Mouse (Mus musculus): ENCODE results near the gene Cry2.

Gene Cry2

DNA sequence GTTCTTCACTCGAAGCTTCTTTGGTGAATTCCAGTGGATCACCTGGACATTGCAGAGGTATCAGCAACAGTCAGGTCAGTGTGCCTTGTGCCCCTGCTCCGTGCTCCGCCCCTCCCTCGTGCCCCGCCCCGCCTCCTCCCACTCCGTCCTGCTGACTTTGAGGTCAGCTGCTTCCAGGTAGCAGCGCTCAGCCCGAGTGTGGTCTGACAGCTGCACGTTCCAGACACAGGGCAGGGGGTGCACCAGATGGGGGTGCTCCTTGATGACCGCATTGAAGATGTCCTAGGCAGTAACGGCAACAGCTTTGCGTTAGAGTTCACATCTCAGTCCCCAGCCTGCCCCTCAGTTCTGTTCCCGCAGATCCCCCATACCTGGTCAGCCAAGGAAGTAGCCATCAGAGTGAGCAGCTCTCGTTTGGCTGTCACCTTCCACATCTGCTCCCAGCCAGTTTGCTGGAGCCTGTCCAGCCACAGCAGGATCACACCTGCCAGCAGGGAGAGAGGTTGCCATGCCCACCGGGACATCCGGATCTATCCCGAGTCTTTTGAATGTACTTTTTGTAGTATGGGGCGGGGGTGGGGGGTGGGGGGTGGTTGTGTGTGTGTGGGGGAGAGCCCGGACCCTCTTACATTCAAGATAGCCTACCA lies 66.3 kb downstream of the Cry2 start:
- DNase-seq (ENCODE audit: low spot score), result no peak

DNA sequence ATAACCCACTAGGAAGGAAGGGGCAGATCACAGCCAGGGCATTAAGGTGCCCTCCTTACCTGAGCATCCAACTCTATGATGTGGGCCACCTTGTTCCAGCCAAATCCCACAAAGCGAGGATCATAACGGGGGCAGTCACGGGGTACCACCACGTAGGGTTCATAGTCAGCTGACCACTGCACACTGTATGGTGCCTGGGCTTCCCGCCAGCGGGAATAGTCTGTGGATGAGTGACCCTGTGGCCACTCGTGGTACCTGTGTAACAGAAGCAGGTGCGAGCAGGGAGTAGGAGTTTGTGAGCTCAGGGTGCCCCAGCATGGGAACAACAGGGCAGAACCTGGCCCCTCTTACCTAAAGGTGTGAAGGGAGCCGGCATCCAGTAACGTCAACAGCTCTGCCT lies 68.3 kb downstream of the Cry2 start:
- no peak for DNase-seq (ENCODE audit: low spot score)

DNA sequence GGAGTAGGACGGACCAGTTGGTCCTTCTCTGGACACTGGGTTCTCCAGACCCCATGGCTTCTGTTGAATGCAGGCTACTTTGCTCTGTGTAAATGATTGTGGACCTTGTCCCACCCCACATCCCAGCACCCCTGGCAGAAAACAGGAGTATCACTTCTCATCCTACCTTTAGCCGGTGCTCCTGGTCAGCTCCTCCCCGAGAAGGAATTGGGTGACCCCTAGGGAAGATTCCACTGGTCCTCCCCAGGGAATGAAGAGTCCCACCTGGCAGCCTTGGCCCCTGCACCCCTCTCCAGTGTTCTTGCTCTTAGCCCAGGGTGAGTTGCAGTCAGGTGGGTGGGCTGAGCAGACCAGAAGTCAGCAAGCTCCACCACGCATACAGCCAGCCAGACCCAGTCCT lies 69.8 kb downstream of the Cry2 start:
- no peak for DNase-seq (ENCODE audit: low spot score)

DNA sequence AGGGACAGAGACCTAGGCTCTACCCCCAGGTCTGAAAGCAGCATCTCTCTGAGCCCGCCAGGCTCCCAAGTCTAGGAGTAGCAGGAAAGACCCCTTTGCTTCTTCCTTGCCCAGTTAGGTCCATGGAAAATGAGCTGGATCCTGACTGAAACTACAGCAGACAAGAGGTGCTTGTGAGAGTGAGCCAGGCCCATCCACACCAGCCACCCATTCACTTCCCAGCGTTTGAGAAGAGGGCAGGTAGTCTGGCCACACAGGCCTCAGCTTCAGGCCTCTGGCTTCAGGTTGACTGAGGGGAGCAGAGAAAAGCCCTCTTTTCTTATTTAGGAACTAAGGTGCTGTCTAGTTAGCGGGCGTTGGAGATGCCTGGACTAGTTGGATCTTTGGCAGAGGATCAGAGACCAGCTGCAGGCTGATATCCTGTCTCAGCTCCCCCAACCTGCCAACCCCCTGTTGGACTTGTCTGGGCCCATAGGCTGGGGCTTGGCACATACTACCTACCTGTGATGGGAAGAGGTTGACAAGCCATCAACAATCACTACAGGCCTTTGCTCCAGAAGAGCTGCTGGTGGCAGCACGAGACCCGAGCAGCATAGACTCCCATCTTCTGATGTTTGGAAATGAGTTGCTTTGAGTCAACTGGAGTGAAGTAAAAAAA lies 71.1 kb downstream of the Cry2 start:
- DNase-seq (ENCODE audit: low spot score), result no peak

DNA sequence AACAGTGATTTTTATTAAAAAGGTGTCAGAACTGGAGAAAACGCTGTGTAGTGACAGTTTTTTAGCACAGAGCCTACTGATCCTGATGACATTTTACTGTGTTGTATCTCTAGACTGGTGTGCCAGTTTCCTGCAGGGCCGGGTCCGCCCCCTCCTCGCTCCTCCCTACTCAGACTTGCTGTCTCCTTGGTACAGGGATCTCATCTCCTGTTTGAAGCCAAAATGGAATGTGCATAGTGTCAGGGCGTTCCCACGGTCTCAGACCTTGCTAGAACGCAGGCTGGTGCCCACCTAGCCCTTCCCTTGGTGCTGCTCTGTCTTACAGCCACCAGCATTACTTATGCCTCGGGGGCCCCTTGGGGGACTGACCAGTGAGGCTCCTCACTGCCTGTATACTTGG lies 72.0 kb downstream of the Cry2 start:
- DNase-seq (ENCODE audit: low spot score), result no peak

DNA sequence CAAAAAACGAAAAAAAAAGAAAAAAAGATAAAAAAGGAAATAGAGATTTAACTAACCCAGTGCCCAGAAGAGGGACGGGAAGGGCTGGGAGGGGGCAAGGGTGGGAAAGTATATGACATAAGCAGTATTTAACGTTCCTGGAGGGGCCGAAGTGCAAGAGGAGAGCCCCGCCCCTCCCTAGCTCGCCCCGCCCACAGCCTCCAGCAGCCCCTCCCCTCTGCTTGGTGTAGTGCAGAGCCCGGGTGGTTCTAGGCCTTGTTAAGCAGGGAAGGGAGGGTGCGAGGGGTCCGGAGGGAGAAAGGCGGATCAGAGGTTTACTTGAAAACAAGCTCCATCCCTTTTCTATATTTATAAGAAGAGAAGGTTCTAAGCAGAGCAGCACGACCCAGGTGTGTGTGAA lies 73.0 kb downstream of the Cry2 start:
- no peak for DNase-seq (ENCODE audit: low spot score)

DNA sequence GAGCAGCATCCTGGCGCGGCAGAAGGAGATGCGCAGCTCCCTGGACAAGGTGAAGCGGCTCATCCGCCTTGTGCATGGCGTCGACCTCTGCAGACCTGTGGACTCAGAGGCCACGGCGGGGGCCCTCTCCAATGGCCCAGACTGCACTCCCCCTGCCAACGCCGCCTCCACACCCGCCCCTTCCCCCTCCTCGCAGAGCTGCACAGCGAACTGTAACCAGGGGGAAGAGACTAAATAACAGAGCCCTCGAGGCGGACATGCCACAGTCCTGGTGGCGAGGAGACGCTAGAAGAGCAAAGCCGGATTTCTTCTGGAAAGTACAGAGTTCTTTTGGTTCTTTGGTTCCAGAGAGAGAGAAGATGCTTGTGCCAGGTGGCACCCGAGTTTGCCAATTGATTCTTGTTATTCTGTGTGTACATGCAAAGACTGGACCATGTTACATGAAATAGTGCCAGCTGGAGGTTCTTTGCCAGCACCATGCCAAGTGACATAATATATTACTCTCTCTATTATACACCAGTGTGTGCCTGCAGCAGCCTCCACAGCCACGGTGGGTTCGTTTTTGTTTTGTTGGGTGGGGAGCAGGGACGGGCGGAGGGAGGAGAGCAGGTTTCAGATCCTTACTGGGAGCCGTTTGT lies 73.5 kb downstream of the Cry2 start:
- no peak for DNase-seq (ENCODE audit: low spot score)

DNA sequence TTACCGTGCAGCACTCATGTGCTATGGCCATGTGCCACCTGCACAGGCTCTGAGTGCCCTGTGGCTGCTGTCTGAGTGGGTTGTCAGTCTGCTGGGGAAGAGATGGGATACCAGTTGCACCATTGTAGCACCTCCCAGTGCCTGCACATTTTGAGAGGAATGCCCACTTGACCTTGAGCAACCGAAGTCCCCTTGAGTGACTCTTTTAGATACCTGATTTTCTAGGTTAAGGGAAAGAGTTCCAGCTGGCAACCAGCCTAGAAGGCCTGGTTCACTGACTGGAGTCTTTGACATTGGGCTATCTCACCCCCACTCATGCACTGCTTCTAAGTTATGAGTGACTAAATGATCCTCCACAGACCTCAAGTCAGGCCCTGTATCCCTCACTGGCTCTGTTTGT lies 74.5 kb downstream of the Cry2 start:
- DNase-seq (ENCODE audit: low spot score), result no peak

DNA sequence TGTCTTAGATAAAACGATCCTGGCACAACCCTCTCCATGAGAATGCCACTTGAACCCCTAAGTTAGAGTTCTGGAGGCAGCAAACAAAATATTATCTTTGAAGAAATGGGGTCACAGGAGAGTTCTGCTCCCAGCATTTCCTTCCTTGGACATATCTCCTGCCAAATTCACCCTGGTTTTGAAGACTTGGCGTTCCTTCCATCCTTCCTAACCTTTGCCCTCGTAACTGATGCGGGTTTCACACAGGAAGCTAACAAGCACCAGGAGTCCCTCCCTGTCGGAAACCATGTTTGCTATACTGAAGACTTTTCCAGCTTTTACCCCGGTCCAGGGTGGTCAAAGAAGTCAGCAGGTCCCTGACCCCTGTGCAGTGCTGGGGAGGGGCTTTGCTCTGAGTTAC lies 79.6 kb downstream of the Cry2 start:
- no peak for DNase-seq (ENCODE audit: low spot score)

Data from MN1 (cell line).